In the genomic region with DNA sequence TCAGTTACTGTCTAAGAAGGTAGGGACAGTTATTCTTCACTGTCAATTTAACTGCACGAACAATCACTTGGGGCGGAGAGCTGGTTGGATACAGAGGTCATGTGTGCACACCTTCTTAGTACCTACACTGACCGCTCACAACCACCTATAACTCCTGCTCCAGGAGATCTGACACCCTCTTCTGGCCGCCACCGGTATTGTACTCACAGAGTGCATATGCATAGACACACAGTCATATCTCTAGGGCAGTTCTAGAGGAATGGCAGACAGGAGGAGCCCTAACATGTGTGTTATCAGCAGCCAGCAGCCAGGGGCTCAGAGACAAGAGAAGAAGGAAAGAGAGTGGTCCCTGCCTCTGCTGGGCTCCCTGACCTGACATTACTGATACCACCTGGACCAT, we compare ENCODE assay signal across 19 mouse cellular contexts.
A peak's percentile ranks its signal among the peaks of the same experiment; 100 is the strongest.
DNase-seq lines count a peak whose midpoint lies in the region; ATAC-seq and TF ChIP-seq lines count a peak whose summit lies in the region.
"Had no signal": no experiment of that assay in that cellular context is flagged by ENCODE, and none has a peak within 500 bp of the region (broad histone marks: within the 10 kb centered on the region; RNA-seq: fewer than 3 reads in every experiment).

No protein-coding gene starts in this region.

- no peak overlapping the region for H3K9ac ChIP-seq in kidney, embryonic 14.5 days (ENCODE audit: low read depth, low read length)
- H3K9ac ChIP-seq: embryonic facial prominence, embryonic 13.5 days; hindbrain, embryonic 12.5 days; kidney, embryonic 15.5 days; lung, embryonic 15.5 days; midbrain, embryonic 12.5 days; neural tube, embryonic 12.5 days had no signal

- no peak overlapping the region for H3K4me3 ChIP-seq in kidney, embryonic 14.5 days (ENCODE audit: low read length)
- H3K4me3 ChIP-seq in thymus, adult 2 months (ENCODE audit: control insufficient read depth, insufficient read depth, low read length) = no peak overlapping the region
- H3K4me3 ChIP-seq in left cerebral cortex, adult 2 months = no peak overlapping the region
- H3K4me3 ChIP-seq: embryonic facial prominence, embryonic 13.5 days; hindbrain, embryonic 12.5 days; kidney, embryonic 15.5 days; limb, embryonic 10.5 days; lung, embryonic 15.5 days; midbrain, embryonic 12.5 days; neural tube, embryonic 12.5 days had no signal

- intact Hi-C loops in left cerebral cortex, adult 2 months (cut with DNase I) = no loop called here

- no peaks in the 10 kb centered on the region for H3K27me3 ChIP-seq in kidney, embryonic 14.5 days (ENCODE audit: control insufficient read depth, insufficient read depth, low read length)
- no peaks in the 10 kb centered on the region for H3K27me3 ChIP-seq in thymus, adult 2 months (ENCODE audit: control insufficient read depth, insufficient read depth, low read length)
- H3K27me3 ChIP-seq: embryonic facial prominence, embryonic 13.5 days; kidney, embryonic 15.5 days; lung, embryonic 15.5 days had no signal

- WGBS in kidney, embryonic 14.5 days = 92% methylated on average over 5 of the region's 5 CpGs
- 98% methylated on average over 5 of the region's 5 CpGs for WGBS in thymus, adult 2 months

- TF ChIP-seq CTCF in thymus, adult 2 months (IDR thresholded peaks at IDR 0.05; ENCODE audit: borderline replicate concordance, control insufficient read depth, extremely low read depth, insufficient read depth, low read length, poor library complexity) = no peak
- no peak for TF ChIP-seq CTCF in left cerebral cortex, adult 2 months (IDR thresholded peaks at IDR 0.05)

- TF ChIP-seq POLR2A in thymus, adult 2 months (IDR thresholded peaks at IDR 0.05; ENCODE audit: control insufficient read depth, extremely low read depth, insufficient read depth, low read length, poor library complexity) = no peak

- H3K4me1 ChIP-seq in kidney, embryonic 14.5 days (ENCODE audit: control insufficient read depth, insufficient read depth, low read length) = no peaks in the 10 kb centered on the region; the same call in 1 of the 2 replicates
- H3K4me1 ChIP-seq in thymus, adult 2 months (replicated peaks; ENCODE audit: control insufficient read depth, insufficient read depth, low read length) = peaks cover 23% of the 10 kb centered on the region

- no peak overlapping the region for H3K4me2 ChIP-seq in kidney, embryonic 14.5 days (replicated peaks; ENCODE audit: low read depth, low read length)
- H3K4me2 ChIP-seq: embryonic facial prominence, embryonic 13.5 days; hindbrain, embryonic 12.5 days; kidney, embryonic 15.5 days; lung, embryonic 15.5 days; midbrain, embryonic 12.5 days; neural tube, embryonic 12.5 days had no signal

- no peaks in the 10 kb centered on the region for H3K36me3 ChIP-seq in kidney, embryonic 14.5 days (ENCODE audit: control insufficient read depth, insufficient read depth, low read length)
- H3K36me3 ChIP-seq in thymus, adult 2 months (ENCODE audit: control insufficient read depth, insufficient read depth, low read length) = no peaks in the 10 kb centered on the region
- H3K36me3 ChIP-seq: embryonic facial prominence, embryonic 13.5 days; hindbrain, embryonic 12.5 days; kidney, embryonic 15.5 days; limb, embryonic 10.5 days; lung, embryonic 15.5 days; midbrain, embryonic 12.5 days; neural tube, embryonic 12.5 days had no signal

- peak; percentile 51 to 60 for DNase-seq in cerebellum, postnatal 10 days
- DNase-seq in cerebellum, adult 11 months = no peak
- DNase-seq in kidney, postnatal 10 days = peak; percentile 27
- peak; percentile 51 for DNase-seq in thymus, postnatal 4 days
- DNase-seq in thymus, adult 2 months = no peak
- no peak for DNase-seq in left cerebral cortex, adult 2 months (ENCODE audit: extremely low spot score in 1 of 2, low spot score in 2 of 2)
- no peak for DNase-seq in gastrocnemius, adult 18-20 months (ENCODE audit: low spot score)
- DNase-seq: adrenal gland, adult 8-10 months; gastrocnemius, postnatal 25 days had no signal

- no peak overlapping the region for H3K27ac ChIP-seq in kidney, embryonic 14.5 days (ENCODE audit: low read depth, low read length)
- no peak overlapping the region for H3K27ac ChIP-seq in thymus, adult 2 months (ENCODE audit: control insufficient read depth, insufficient read depth, low read length)
- H3K27ac ChIP-seq in left cerebral cortex, adult 2 months = no peak overlapping the region
- H3K27ac ChIP-seq: embryonic facial prominence, embryonic 13.5 days; hindbrain, embryonic 12.5 days; kidney, embryonic 15.5 days; limb, embryonic 10.5 days; lung, embryonic 15.5 days; midbrain, embryonic 12.5 days; neural tube, embryonic 12.5 days had no signal

- no peaks in the 10 kb centered on the region for H3K9me3 ChIP-seq in kidney, embryonic 14.5 days (ENCODE audit: control insufficient read depth, low read length)
- H3K9me3 ChIP-seq: hindbrain, embryonic 12.5 days; kidney, embryonic 15.5 days; limb, embryonic 10.5 days; lung, embryonic 15.5 days; midbrain, embryonic 12.5 days; neural tube, embryonic 12.5 days had no signal

- no peak for ATAC-seq in kidney, embryonic 14.5 days (ENCODE audit: low FRiP score, low TSS enrichment)
- ATAC-seq: forebrain, embryonic 14.5 days; inflammation-experienced regulatory T-cells, adult 6 months had no signal

Comparison
In these comparisons a context has a peak if more than half of its experiments do, and no peak if none do; other contexts are left out.
1. DNase-seq: peak in cerebellum, postnatal 10 days (2 of 2), kidney, postnatal 10 days (single experiment) and thymus, postnatal 4 days (single experiment); none in cerebellum, adult 11 months (single experiment), thymus, adult 2 months (single experiment), left cerebral cortex, adult 2 months (0 of 2) and gastrocnemius, adult 18-20 months (single experiment).